Mouse (Mus musculus) brain, embryonic 14.5 days (tissue): ENCODE measurements around the gene Cxcr5.

Experiments
- CTCF ChIP-seq: fragments of 200-500 bp; IDR thresholded peaks from 2 replicates; pipeline ENCODE4 v1.5.1; 2012; ENCODE audit warnings: inconsistent platforms, mild to moderate bottlenecking, moderate library complexity, borderline replicate concordance; ENCODE audit not compliant: insufficient read depth, insufficient read length; ENCODE audit errors: extremely low read depth
- POLR2A ChIP-seq: fragments of 200-500 bp; IDR thresholded peaks from 2 replicates; pipeline ENCODE4 v1.6.1; 2012; ENCODE audit warnings: mild to moderate bottlenecking, inconsistent platforms, borderline replicate concordance; ENCODE audit not compliant: poor library complexity, insufficient read depth, insufficient read length, severe bottlenecking; ENCODE audit errors: extremely low read depth

DNA sequence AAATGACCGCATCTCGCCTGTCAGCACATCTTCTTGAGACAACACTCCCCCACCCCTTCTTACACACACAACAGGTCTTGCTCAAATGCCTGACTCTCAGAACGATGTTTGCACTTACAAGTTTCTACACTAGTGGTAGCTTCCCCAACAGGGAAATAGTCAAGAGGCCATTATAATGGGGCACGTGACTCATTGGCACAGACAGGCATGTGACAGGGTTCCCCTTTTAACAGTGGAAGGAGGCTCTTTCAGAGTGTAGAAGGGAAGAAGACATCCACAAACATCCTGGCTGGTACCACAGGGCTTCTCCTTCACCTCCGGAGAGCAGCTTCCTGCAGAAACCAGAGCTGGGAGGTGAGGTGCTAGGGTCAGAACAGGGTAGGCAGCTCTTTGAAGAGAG is 99.7 kb downstream of the Cxcr5 start:
- TF ChIP-seq POLR2A, result no peak
- no peak for TF ChIP-seq CTCF
